Mouse (Mus musculus): ENCODE measurements at regions not wholly inside any gene's neighbourhood (a gene's known extent, or its start where the extent isn't known, plus 50 kb on each side); places are given as distances from the start of the nearest gene placed in this dataset.

DNA sequence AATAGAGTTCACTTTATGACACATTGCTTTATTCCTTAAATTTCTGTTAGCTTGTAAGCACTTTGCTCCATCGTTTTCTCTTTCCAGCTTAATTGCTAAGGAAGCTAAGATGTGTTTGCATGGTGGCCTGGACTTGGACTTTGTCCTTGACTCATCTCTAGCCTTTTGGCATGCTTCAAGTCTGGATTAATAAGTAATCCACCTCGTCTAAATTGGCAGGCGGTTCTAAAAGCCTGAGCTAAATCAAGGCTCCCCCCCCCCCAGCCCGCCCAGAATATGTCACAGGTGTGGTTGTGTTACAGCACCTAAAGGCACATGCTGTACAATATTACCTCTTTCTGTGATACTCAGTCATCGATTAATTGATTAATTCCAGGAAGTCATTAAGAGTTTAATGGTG lies 94.7 kb upstream of the Slc13a1 start:
- no peaks in the 10 kb centered on the region for H3K79me2 ChIP-seq (replicated peaks; ENCODE audit: control insufficient read depth, insufficient read depth, low read length)
- H3K27ac ChIP-seq: no peak overlapping the region

DNA sequence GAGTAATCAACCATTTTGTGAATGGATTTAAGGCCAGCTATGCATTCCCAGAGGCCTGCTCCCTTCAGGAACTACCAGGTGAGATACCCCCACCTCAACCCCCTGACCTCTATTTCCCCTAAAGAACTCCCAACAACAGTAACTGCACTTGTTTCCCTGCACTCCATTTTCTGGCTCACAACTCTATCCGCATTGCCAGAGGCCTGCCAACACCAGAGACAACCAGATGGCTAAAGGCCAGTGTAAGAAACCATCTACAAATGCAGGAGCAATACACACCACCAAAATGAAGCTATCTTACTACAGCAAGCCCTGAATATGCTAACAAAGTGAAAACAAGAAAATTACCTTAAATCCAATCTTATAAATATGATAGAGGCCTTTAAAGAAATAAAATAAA lies 77.7 kb upstream of the Slc13a1 start:
- intact Hi-C loops (cut with DNase I): no loop called here

More for the DNA sequence above, 94.7 kb upstream of the Slc13a1 start:
- no peak overlapping the region for H3K9ac ChIP-seq (ENCODE audit: low read depth, low read length)
- no peak overlapping the region for H3K4me3 ChIP-seq
- TF ChIP-seq EP300 (IDR thresholded peaks at IDR 0.05; ENCODE audit: insufficient read depth, low read depth, low read length): no peak
- no peak for TF ChIP-seq CTCF (IDR thresholded peaks at IDR 0.05)
- TF ChIP-seq POLR2A (IDR thresholded peaks at IDR 0.05; ENCODE audit: insufficient read depth, low read depth, low read length): no peak
- intact Hi-C loops (cut with DNase I): no loop called here
- no peaks in the 10 kb centered on the region for H3K36me3 ChIP-seq (ENCODE audit: control insufficient read depth, insufficient read depth, low read length)
- H3K4me1 ChIP-seq (ENCODE audit: control insufficient read depth, insufficient read depth, low read length): no peaks in the 10 kb centered on the region
- 77% methylated on average over 5 of the region's 5 CpGs for WGBS
- H3K27me3 ChIP-seq (ENCODE audit: control insufficient read depth, insufficient read depth, low read length): no peaks in the 10 kb centered on the region
- no peak for DNase-seq

DNA sequence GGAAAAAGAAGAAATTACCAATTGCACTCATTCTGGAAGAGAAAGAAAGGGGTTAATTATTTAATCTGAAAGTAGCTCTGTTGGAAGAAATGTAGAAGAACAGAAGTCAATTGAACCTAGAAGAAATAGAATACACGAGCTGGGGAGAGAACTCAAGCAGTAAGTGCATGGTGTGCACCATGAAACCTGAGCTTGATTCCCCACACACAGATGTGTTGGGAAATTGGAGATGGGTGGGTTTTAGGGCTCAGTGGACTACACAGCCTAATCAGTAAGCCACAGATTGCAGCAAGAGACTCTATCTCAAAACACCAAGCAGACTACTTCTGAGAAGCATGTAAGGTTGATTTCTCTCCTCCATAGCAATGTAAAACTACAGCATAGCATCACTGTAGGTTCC lies 70.6 kb upstream of the Slc13a1 start:
- no peaks in the 10 kb centered on the region for H3K36me3 ChIP-seq (ENCODE audit: control insufficient read depth, insufficient read depth, low read length)
- DNase-seq: no peak
- H3K4me1 ChIP-seq (ENCODE audit: control insufficient read depth, insufficient read depth, low read length): no peaks in the 10 kb centered on the region
- no peak overlapping the region for H3K4me3 ChIP-seq
- H3K9ac ChIP-seq (ENCODE audit: low read depth, low read length): no peak overlapping the region
- WGBS: 18% methylated on average over 1 of the region's 1 CpGs
- no peaks in the 10 kb centered on the region for H3K79me2 ChIP-seq (replicated peaks; ENCODE audit: control insufficient read depth, insufficient read depth, low read length)
- intact Hi-C loops (cut with DNase I): no loop called here
- TF ChIP-seq POLR2A (IDR thresholded peaks at IDR 0.05; ENCODE audit: insufficient read depth, low read depth, low read length): no peak
- TF ChIP-seq CTCF (IDR thresholded peaks at IDR 0.05): no peak
- no peak for TF ChIP-seq EP300 (IDR thresholded peaks at IDR 0.05; ENCODE audit: insufficient read depth, low read depth, low read length)
- no peaks in the 10 kb centered on the region for H3K27me3 ChIP-seq (ENCODE audit: control insufficient read depth, insufficient read depth, low read length)
- H3K27ac ChIP-seq: no peak overlapping the region

More for the DNA sequence above, 77.7 kb upstream of the Slc13a1 start:
- DNase-seq: no peak
- no peaks in the 10 kb centered on the region for H3K79me2 ChIP-seq (replicated peaks; ENCODE audit: control insufficient read depth, insufficient read depth, low read length)
- TF ChIP-seq CTCF (IDR thresholded peaks at IDR 0.05): no peak
- TF ChIP-seq POLR2A (IDR thresholded peaks at IDR 0.05; ENCODE audit: insufficient read depth, low read depth, low read length): no peak
- WGBS: 74% methylated on average over 1 of the region's 1 CpGs
- H3K9ac ChIP-seq (ENCODE audit: low read depth, low read length): no peak overlapping the region
- no peak overlapping the region for H3K27ac ChIP-seq
- H3K4me3 ChIP-seq: no peak overlapping the region
- H3K36me3 ChIP-seq (ENCODE audit: control insufficient read depth, insufficient read depth, low read length): no peaks in the 10 kb centered on the region
- H3K4me1 ChIP-seq (ENCODE audit: control insufficient read depth, insufficient read depth, low read length): no peaks in the 10 kb centered on the region
- no peaks in the 10 kb centered on the region for H3K27me3 ChIP-seq (ENCODE audit: control insufficient read depth, insufficient read depth, low read length)

DNA sequence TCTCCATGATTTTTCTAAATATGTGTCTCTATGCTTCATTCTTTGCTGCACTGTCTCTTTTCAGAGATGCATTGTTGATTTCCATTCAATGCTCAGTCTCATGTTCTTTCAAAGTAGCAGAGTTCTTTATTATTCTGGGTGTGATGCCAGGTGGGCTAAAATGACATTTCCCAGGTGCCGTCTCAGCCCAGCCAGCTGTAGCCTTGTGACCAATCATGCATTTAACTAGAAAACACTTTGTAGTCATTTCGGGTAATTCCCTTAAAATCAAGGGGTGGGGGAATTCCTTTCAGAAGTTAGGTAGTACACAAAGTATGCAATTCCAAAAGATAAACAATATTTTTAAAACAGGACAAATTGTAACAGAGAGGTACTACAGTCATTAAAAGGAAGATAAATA lies 70.2 kb upstream of the Slc13a1 start:
- no peak overlapping the region for H3K9ac ChIP-seq (ENCODE audit: low read depth, low read length)
- no peaks in the 10 kb centered on the region for H3K4me1 ChIP-seq (ENCODE audit: control insufficient read depth, insufficient read depth, low read length)
- H3K27ac ChIP-seq: no peak overlapping the region
- DNase-seq: no peak
- WGBS: 77% methylated on average over 2 of the region's 2 CpGs
- no peak overlapping the region for H3K4me3 ChIP-seq
- TF ChIP-seq EP300 (IDR thresholded peaks at IDR 0.05; ENCODE audit: insufficient read depth, low read depth, low read length): no peak
- TF ChIP-seq CTCF (IDR thresholded peaks at IDR 0.05): no peak
- TF ChIP-seq POLR2A (IDR thresholded peaks at IDR 0.05; ENCODE audit: insufficient read depth, low read depth, low read length): no peak
- H3K36me3 ChIP-seq (ENCODE audit: control insufficient read depth, insufficient read depth, low read length): no peaks in the 10 kb centered on the region
- no peaks in the 10 kb centered on the region for H3K79me2 ChIP-seq (replicated peaks; ENCODE audit: control insufficient read depth, insufficient read depth, low read length)
- intact Hi-C loops (cut with DNase I): no loop called here
- no peaks in the 10 kb centered on the region for H3K27me3 ChIP-seq (ENCODE audit: control insufficient read depth, insufficient read depth, low read length)

DNA sequence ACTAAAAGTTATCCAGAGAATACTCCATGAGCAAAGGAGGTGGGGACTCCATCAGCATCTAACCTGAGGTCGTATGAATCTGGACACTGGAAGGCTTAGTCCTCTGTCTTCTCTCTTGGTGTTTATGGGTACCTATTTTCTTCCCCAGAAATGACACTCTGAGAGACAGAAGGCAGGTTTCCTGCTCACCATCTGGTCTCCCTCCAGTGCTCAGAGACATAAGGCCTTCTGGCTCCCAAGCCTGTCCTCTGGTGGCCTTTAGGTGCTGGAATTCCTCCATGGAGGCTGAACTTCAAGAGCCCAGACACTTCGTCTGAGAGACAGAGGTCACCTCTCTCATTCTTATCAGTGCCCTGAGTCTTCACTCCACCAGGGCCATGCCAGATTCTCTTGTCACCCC lies 65.7 kb upstream of the Slc13a1 start:
- no peak overlapping the region for H3K9ac ChIP-seq (ENCODE audit: low read depth, low read length)

DNA sequence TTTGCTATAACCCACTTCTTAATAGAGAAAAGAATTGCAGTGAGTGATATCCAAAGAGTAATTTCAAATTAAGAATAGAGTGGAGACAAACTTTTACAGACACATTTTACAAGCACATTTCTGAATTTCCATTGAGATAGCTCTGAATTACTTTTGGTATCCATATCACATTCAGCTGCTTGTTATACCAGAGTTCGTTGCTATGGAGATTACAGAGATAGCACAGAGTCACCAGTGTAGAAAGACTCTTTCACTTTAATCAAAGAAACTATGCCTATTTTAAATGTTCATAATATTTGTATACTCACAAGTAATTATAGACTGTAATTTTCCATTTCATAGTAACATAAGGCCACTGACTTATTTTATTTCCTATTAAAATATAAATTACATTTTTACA lies 52.7 kb upstream of the Slc13a1 start:
- WGBS: 35% methylated on average over 1 of the region's 1 CpGs
- no peaks in the 10 kb centered on the region for H3K4me1 ChIP-seq (ENCODE audit: control insufficient read depth, insufficient read depth, low read length)
- intact Hi-C loops (cut with DNase I): no loop called here
- no peak overlapping the region for H3K4me3 ChIP-seq
- DNase-seq: no peak
- TF ChIP-seq CTCF (IDR thresholded peaks at IDR 0.05): no peak
- TF ChIP-seq POLR2A (IDR thresholded peaks at IDR 0.05; ENCODE audit: insufficient read depth, low read depth, low read length): no peak
- no peak for TF ChIP-seq EP300 (IDR thresholded peaks at IDR 0.05; ENCODE audit: insufficient read depth, low read depth, low read length)
- H3K27me3 ChIP-seq (ENCODE audit: control insufficient read depth, insufficient read depth, low read length): no peaks in the 10 kb centered on the region
- no peak overlapping the region for H3K9ac ChIP-seq (ENCODE audit: low read depth, low read length)
- H3K27ac ChIP-seq: no peak overlapping the region
- H3K36me3 ChIP-seq (ENCODE audit: control insufficient read depth, insufficient read depth, low read length): no peaks in the 10 kb centered on the region
- H3K79me2 ChIP-seq (replicated peaks; ENCODE audit: control insufficient read depth, insufficient read depth, low read length): no peaks in the 10 kb centered on the region

More for the DNA sequence above, 65.7 kb upstream of the Slc13a1 start:
- no peak overlapping the region for H3K4me3 ChIP-seq
- DNase-seq: no peak
- no peaks in the 10 kb centered on the region for H3K79me2 ChIP-seq (replicated peaks; ENCODE audit: control insufficient read depth, insufficient read depth, low read length)
- WGBS: 48% methylated on average over 2 of the region's 2 CpGs
- no peaks in the 10 kb centered on the region for H3K27me3 ChIP-seq (ENCODE audit: control insufficient read depth, insufficient read depth, low read length)
- no peaks in the 10 kb centered on the region for H3K36me3 ChIP-seq (ENCODE audit: control insufficient read depth, insufficient read depth, low read length)
- no peaks in the 10 kb centered on the region for H3K4me1 ChIP-seq (ENCODE audit: control insufficient read depth, insufficient read depth, low read length)
- H3K27ac ChIP-seq: no peak overlapping the region
- intact Hi-C loops (cut with DNase I): no loop called here
- TF ChIP-seq POLR2A (IDR thresholded peaks at IDR 0.05; ENCODE audit: insufficient read depth, low read depth, low read length): no peak
- no peak for TF ChIP-seq EP300 (IDR thresholded peaks at IDR 0.05; ENCODE audit: insufficient read depth, low read depth, low read length)
- no peak for TF ChIP-seq CTCF (IDR thresholded peaks at IDR 0.05)
